Mouse (Mus musculus): ENCODE measurements around the gene Icosl. TPM values are rescaled to one million over a fixed set of nuclear protein-coding genes. Genes with fewer than 3 reads are reported as not detected.
A peak's percentile ranks its signal among the peaks of the same experiment; 100 is the strongest.

Icosl gene
- polyA plus RNA-seq, 1 experiment, result 19.0 TPM

GRCm38 (mm10) chr10:78087101-78087511 lies 18.0 kb downstream of the Icosl start:
- TF ChIP-seq POLR2A (IDR thresholded peaks at IDR 0.05; ENCODE audit: low read depth, low read length), result no peak
- TF ChIP-seq CTCF (conservative IDR thresholded peaks at IDR 0.05; ENCODE audit: insufficient read depth, insufficient read length, low read depth, low read length), result no peak
- Histone ChIP-seq H3K27ac (ENCODE audit: insufficient read depth, low read depth, low read length) (no peak overlapping the region), H3K27me3 (replicated peaks; ENCODE audit: control insufficient read depth, insufficient read depth, low read length) (no peaks in the 10 kb centered on the region), H3K36me3 (ENCODE audit: control insufficient read depth, insufficient read depth, low read length) (no peaks in the 10 kb centered on the region), H3K4me3 (ENCODE audit: insufficient read depth, low read depth, low read length) (no peak overlapping the region), H3K4me1 (ENCODE audit: control insufficient read depth, insufficient read depth, low read length) (no peaks in the 10 kb centered on the region)
- peak; percentile 24 for DNase-seq
- 77% methylated on average over 6 of the region's 6 CpGs for WGBS

GRCm38 (mm10) chr10:78090246-78090645 lies 21.1 kb downstream of the Icosl start:
- no peaks in the 10 kb centered on the region for H3K36me3 ChIP-seq (ENCODE audit: control insufficient read depth, insufficient read depth, low read length)
- no peaks in the 10 kb centered on the region for H3K4me1 ChIP-seq (ENCODE audit: control insufficient read depth, insufficient read depth, low read length)
- no peak overlapping the region for H3K4me3 ChIP-seq (ENCODE audit: insufficient read depth, low read depth, low read length)
- no peak for TF ChIP-seq POLR2A (IDR thresholded peaks at IDR 0.05; ENCODE audit: low read depth, low read length)
- H3K27ac ChIP-seq (ENCODE audit: insufficient read depth, low read depth, low read length), result no peak overlapping the region
- no peaks in the 10 kb centered on the region for H3K27me3 ChIP-seq (replicated peaks; ENCODE audit: control insufficient read depth, insufficient read depth, low read length)
- DNase-seq, result no peak
- WGBS, result 61% methylated on average over 6 of the region's 6 CpGs

- TF ChIP-seq POLR2A (IDR thresholded peaks at IDR 0.05; ENCODE audit: low read depth, low read length) (no peak), CTCF (conservative IDR thresholded peaks at IDR 0.05; ENCODE audit: insufficient read depth, insufficient read length, low read depth, low read length) (no peak)
- H3K4me1 ChIP-seq (ENCODE audit: control insufficient read depth, insufficient read depth, low read length), result peaks cover under 1% of the 10 kb centered on the region; the same call in 1 of the 2 replicates
- H3K4me3 ChIP-seq (ENCODE audit: insufficient read depth, low read depth, low read length), result no peak overlapping the region
- H3K36me3 ChIP-seq (ENCODE audit: control insufficient read depth, insufficient read depth, low read length), result no peaks in the 10 kb centered on the region
- WGBS, result 71% methylated on average over 4 of the region's 4 CpGs
- no peak overlapping the region for H3K27ac ChIP-seq (ENCODE audit: insufficient read depth, low read depth, low read length)
- no peaks in the 10 kb centered on the region for H3K27me3 ChIP-seq (replicated peaks; ENCODE audit: control insufficient read depth, insufficient read depth, low read length)
- no peak for DNase-seq
Measured at GRCm38 (mm10) chr10:78090706-78091491, 21.8 kb downstream of the Icosl start.

GRCm38 (mm10) chr10:78091865-78092724 lies 23.0 kb downstream of the Icosl start:
- TF ChIP-seq CTCF (conservative IDR thresholded peaks at IDR 0.05; ENCODE audit: insufficient read depth, insufficient read length, low read depth, low read length), result no peak
- TF ChIP-seq POLR2A (IDR thresholded peaks at IDR 0.05; ENCODE audit: low read depth, low read length), result no peak
- H3K27me3 ChIP-seq (replicated peaks; ENCODE audit: control insufficient read depth, insufficient read depth, low read length), result no peaks in the 10 kb centered on the region
- H3K27ac ChIP-seq (ENCODE audit: insufficient read depth, low read depth, low read length), result no peak overlapping the region
- DNase-seq, result no peak
- H3K4me3 ChIP-seq (ENCODE audit: insufficient read depth, low read depth, low read length), result no peak overlapping the region
- WGBS, result 88% methylated on average over 23 of the region's 23 CpGs
- H3K4me1 ChIP-seq (ENCODE audit: control insufficient read depth, insufficient read depth, low read length), result peaks cover 3% of the 10 kb centered on the region; the same call in 1 of the 2 replicates
- H3K36me3 ChIP-seq (ENCODE audit: control insufficient read depth, insufficient read depth, low read length), result no peaks in the 10 kb centered on the region

- no peaks in the 10 kb centered on the region for H3K27me3 ChIP-seq (replicated peaks; ENCODE audit: control insufficient read depth, insufficient read depth, low read length)
- H3K27ac ChIP-seq (ENCODE audit: insufficient read depth, low read depth, low read length), result no peak overlapping the region
- WGBS, result 59% methylated on average over 13 of the region's 13 CpGs
- H3K4me1 ChIP-seq (ENCODE audit: control insufficient read depth, insufficient read depth, low read length), result peaks cover 3% of the 10 kb centered on the region; the same call in 1 of the 2 replicates
- TF ChIP-seq POLR2A (IDR thresholded peaks at IDR 0.05; ENCODE audit: low read depth, low read length), result no peak
- TF ChIP-seq CTCF (conservative IDR thresholded peaks at IDR 0.05; ENCODE audit: insufficient read depth, insufficient read length, low read depth, low read length), result no peak
- no peaks in the 10 kb centered on the region for H3K36me3 ChIP-seq (ENCODE audit: control insufficient read depth, insufficient read depth, low read length)
- no peak for DNase-seq
- H3K4me3 ChIP-seq (ENCODE audit: insufficient read depth, low read depth, low read length), result no peak overlapping the region
Measured at GRCm38 (mm10) chr10:78092725-78093029, 23.6 kb downstream of the Icosl start.

- no peak for DNase-seq
- H3K27ac ChIP-seq (ENCODE audit: insufficient read depth, low read depth, low read length), result no peak overlapping the region
- TF ChIP-seq POLR2A (IDR thresholded peaks at IDR 0.05; ENCODE audit: low read depth, low read length), result no peak
- TF ChIP-seq CTCF (conservative IDR thresholded peaks at IDR 0.05; ENCODE audit: insufficient read depth, insufficient read length, low read depth, low read length), result no peak
- peaks cover 3% of the 10 kb centered on the region; the same call in 1 of the 2 replicates for H3K4me1 ChIP-seq (ENCODE audit: control insufficient read depth, insufficient read depth, low read length)
- H3K36me3 ChIP-seq (ENCODE audit: control insufficient read depth, insufficient read depth, low read length), result no peaks in the 10 kb centered on the region
- H3K4me3 ChIP-seq (ENCODE audit: insufficient read depth, low read depth, low read length), result no peak overlapping the region
- no peaks in the 10 kb centered on the region for H3K27me3 ChIP-seq (replicated peaks; ENCODE audit: control insufficient read depth, insufficient read depth, low read length)
Measured at GRCm38 (mm10) chr10:78095221-78095620, 26.1 kb downstream of the Icosl start.
